Mouse (Mus musculus): ENCODE results near the gene Cdh5. TPM values are rescaled to one million over a fixed set of nuclear protein-coding genes. Genes with fewer than 3 reads are reported as not detected.
"Not testable (repeated sequence)": the region's sequence is repeated elsewhere in the genome, so short reads cannot be mapped to it uniquely, and the experiment has no call there.

Cdh5 gene
- 100 to 1,000 TPM; 260 to 270 TPM for total RNA-seq (2021)

DNA sequence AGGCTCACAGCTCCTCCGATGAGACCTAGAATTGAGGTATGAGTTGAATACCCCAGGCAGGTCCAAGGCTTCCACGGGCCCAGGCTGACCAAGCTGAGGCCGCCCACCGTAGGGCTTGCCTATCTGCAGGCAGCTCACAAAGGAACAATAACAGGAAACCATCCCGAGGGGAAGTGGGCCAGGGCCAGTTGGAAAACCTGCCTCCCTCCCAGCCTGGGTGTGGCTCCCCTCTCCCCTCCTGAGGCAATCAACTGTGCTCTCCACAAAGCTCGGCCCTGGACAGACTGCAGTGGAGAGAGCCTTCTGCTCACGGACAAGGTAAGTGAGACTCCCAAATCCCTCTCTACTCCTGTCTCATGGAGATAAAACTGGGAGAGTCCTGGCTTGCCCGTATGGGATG lies at the start of gene Cdh5:
Gene Cdh5, plus strand, starts transcription at position 211 of the 400 bp plus-strand sequence.
- peak; percentile 77 for DNase-seq

GRCm38 (mm10) chr8:104059922-104060321 lies 41.5 kb upstream of the Cdh5 start:
- DNase-seq: no peak

DNA sequence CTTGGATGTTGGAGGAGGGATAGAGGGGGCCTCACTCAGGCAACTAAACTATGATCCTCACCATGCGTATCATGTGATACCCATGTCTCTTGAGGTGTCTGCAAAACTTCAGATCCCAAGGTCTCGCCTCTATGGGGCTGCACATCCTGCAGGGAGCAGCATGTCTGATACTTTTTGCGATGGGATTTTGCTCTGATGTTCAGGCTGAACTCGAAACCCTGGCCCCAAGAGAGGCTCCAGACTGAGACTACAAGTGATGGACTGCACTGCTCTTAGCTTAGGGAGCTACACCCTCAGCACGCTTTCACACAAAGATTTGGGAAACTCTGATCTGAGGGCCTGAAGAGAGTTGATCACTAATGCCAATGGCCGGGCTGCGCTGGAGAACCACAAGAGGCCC lies 41.0 kb upstream of the Cdh5 start:
- DNase-seq: no peak

DNA sequence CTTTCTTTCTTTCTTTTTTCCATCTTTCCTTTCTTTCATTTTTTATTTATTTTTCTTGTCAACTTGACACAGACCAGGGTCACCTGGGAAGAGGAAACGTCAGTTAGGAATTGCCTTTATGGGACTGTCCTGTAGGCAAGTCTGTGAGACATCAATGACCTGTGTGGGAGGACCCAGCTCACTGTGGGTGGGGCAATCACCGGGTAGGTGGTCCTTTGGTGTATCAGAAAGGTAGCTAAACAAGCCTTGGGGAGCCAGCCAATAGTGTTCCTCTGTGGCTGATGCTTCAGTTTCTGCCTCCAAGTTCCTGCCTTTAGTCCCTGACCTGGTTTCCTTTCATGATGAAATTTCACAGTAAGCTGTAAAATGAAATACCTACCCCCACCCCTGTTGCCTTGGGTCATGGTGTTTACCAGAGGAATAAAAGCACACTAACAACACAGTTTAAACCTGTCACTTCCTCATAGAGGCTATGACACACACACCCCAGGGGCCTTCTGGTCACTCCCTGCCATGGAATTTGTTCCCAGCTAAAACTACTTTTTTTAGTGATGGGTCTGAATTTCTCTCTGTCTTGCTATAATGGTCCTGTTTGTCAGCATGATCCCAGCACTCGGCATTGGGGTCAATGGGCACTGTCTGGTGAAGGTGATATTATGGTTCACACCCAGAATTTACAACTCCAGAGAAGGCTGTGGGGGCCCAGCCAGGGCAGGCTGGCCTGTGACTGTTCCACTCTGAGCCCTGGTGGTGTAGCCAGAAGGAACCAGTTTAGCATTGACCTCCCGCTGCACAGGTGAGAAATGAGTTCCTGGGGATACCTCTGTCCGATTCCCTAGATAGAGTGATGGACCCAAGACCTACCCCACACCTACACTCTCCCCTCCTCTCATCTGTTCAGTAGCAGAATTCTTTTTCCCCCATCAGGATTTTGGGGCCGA lies 40.1 kb upstream of the Cdh5 start:
- no peak for DNase-seq

- DNase-seq: no peak
Measured at GRCm38 (mm10) chr8:104061989-104062820, 39.2 kb upstream of the Cdh5 start.

DNA sequence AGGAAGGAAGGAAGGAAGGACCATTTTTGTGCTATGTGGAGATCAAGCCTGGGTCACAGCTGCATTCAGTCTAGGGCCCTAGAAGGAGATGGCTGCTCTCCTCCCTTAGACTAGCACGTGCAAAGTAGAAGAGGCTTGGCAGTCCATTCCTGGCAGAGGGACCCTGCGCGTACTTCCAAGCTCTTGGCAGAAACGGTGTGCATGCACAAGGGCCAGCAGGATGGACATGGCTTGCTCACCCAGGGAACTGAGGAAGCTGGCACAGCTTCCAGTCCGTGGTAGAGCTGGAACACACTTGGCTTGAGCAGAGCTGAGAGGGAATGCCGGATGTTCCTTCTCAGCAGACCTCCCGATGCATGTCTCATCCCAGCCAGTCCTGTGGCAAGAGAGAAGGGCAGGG lies 36.2 kb upstream of the Cdh5 start:
- no peak for DNase-seq

- DNase-seq: no peak
Measured at GRCm38 (mm10) chr8:104065906-104066518, 35.4 kb upstream of the Cdh5 start.

DNA sequence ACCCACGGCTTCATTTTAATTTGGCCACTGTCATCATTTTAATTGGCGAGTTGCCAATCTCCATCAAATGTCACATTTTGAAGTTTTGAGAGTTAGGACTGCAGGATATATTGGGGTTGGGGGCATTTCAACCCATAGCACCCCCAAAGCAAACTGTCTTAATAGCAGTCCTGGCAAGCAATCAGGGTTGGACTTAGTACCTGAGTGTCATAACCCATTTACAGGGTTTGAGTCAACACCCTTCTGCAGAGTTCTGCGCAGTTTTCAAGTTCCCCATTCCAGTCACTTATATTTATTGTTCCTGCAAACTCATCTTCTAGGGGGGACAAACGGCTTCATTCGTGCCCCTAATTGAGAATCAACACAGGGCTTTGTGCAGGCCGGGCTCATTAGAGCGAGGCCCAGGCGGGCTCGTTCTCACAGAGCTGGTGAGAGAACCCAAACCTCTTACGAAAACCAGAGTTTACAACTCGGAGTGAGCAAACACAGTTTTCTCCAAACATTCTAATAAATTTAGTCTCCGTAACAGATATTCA lies 34.0 kb upstream of the Cdh5 start:
- no peak for DNase-seq

DNA sequence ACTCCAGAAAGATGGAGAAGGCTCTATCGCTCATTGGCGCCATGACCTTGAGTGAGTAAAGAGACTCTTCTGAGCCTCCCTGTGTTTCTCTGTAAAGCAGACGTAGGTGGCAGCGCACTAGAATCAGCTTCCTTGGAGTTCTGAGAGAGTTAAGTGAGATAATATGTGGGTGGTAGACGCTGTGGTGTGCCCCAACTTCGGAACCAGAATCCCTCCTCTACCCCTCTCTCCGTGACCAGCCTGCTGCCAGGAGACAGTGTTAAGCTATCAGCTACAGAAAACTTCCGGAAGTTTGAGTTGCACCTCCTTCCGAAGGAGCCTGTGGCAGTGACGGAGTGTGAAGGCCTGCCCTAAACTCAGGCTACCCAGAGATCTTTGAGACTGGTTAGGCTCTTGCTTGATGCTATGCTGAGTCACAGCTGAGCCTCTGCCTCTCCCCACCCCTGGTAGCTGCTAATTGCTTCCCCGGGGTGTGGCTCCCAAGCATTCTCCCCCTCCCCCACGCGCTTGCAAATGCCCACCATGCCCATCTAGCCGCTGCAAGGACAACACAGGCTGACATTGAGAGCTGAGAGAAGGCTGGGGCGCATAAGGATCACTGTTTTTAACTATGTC lies 32.9 kb upstream of the Cdh5 start:
- no peak for DNase-seq

DNA sequence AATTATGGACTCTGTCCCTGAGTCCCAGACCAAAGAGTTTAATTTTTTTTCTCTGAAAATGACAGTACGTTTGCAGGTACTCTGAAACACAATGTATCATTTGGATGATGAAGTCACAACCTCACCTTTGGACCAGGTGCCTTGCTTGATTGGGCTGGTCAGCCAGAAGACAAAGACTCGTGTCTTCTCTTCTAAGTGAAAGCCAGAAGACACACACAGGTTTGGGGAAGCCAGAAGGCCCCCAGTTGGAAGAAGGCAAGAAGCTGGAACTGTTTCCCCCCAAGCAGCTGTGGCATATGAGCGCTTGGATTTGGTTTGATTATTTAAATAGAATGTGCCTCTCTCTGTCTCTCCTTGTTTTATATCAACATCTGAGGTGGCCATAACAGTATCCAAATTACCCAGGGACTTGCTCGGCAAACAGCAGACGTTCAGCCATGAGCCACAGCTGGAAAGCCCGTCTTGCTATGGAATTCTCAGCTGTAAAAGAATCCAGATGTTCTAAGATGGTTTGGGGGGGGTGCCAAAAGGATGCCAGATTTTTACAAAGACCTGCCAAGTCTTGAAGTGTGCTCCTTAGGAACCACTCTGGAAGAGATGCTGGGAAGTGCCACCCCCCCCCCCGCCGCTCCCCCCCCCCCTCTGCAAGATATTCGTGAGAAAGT lies 31.1 kb upstream of the Cdh5 start:
- not testable (repeated sequence) for DNase-seq

DNA sequence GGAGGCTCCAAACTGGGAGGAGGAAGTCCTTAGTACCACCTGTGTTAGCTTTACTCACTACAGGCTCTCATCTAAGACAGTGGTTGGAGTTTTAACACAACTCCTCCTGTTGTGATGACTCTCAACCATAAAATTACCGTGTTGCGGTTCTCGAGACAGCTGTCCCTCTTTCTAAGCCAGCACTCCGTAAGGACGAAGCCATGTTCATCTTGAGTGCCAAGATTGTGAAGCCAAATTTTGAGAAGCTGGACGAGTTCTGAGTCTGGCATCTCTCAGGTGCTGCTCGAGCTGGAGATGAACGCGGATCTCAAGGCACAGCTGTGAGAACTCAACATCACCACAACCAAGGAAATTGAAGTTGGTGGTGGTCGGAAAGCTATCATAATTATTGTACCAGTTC lies 30.5 kb upstream of the Cdh5 start:
- no peak for DNase-seq

GRCm38 (mm10) chr8:104075079-104075478 lies 26.3 kb upstream of the Cdh5 start:
- DNase-seq: no peak

DNA sequence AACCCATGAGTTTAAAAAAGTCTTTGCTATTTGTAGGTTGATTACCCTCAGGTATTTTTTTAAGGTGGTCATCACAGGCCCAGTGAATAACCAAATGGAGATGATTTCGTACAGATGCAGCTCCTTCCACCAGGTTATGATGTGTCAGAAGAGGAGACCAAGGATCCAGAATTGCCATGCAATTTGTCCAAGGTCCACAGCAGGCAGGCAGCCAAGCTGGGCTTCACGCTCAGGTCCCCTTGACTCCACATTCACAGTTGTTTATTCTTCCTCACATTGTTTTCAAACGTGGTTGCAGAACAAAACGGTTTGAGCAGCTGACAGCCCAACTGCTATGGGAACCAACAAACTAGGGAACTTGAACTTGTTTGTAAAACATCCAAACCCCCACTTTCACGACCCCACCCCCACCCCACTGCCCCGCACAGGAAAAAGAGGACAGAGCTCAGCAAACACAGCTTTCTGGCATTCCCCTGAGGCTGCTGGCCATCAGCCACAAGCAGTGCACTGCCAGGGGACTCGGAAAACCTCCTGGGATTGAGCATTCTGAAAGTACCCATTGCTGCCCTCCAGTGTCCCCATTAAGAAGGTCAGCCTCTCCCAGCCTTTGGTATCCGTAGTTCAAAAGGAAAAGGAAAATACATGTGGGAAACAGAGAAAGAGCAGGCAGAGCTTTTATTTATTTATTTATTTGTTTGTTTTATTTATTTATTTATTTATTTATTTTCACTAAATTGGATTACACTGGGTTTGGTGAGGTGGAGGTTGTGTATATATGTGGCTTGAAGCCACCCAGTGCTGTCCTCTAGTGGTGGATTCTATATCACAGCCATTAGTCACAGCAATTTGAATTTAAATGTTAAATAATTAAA lies 24.6 kb upstream of the Cdh5 start:
- DNase-seq: peak; percentile 49

- DNase-seq: no peak
Measured at GRCm38 (mm10) chr8:104078091-104078490, 23.3 kb upstream of the Cdh5 start.

DNA sequence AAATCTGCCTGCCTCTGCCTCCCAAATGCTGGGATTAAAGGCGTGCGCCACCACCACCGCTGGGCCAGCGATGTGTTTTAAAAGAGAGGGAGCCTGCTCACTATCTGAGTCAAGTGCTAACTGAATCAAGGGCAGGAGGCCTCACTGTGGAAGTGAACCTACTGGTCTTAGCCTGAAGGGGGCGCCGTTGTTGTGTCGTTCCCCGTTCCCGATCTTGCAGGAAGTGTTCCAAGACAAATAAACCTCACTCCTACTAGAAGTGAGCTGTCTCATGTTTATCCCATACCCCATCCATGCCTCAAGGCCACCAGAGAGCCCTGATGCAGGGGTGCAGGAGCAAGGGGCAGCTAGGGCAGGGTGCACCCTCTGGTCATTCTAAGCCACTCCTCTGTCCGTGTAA lies 16.1 kb upstream of the Cdh5 start:
- DNase-seq: peak; percentile 36

DNA sequence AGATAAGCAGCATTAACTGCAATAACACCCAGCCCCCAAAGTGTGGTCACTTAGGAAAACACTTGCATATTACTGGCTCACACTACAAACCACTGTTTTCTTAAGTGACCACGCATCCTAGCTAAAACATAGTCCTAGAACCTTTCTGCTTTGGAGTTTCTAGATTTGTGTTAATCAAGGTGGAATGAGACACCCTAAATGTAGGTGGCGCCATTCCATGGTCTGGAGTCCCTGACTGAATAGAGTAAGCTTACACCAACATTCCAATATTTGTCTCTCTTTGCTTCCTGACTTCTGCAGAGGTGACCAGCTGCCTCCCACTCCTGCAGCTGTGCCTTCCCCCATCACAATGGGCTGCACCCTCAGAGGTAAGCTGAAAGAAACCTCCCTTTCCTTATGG lies 14.8 kb upstream of the Cdh5 start:
- DNase-seq: no peak

DNA sequence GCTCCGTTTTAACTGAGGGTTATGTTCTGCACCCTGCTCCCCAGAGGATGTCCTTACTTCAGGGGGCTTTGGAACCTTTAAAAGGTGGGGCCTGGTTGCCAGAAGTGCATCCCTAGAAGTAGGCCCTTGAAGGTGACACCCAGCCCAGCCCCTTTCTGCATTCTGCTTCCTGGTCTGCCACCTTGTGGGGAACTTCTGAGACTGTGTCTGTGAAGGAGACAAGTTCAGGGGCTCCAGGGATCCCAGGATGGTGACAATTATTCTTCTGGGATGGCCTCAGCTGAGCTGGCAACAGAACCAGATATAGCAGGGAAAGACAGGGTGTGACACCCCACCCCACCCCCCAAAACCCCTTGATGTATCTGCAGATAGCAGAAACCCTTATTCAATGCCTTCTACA lies 14.3 kb upstream of the Cdh5 start:
- DNase-seq: no peak

- not testable (repeated sequence) for DNase-seq
Measured at GRCm38 (mm10) chr8:104087878-104088277, 13.5 kb upstream of the Cdh5 start.

GRCm38 (mm10) chr8:104088881-104089280 lies 12.5 kb upstream of the Cdh5 start:
- no peak for DNase-seq

Data from heart, postnatal 4 days (tissue).